Mouse (Mus musculus) T-helper 1 cell (primary cell): ENCODE data around the gene Kansl1.

Source experiments
- in situ Hi-C: fragments of 300-600 bp; cut with MboI, MseI; formaldehyde crosslinking; loops from one replicate; pipeline ENCODE4 v1.15.1; 2025; ENCODE audit warnings: high pct_unique_total_duplicates

Gene Kansl1

DNA sequence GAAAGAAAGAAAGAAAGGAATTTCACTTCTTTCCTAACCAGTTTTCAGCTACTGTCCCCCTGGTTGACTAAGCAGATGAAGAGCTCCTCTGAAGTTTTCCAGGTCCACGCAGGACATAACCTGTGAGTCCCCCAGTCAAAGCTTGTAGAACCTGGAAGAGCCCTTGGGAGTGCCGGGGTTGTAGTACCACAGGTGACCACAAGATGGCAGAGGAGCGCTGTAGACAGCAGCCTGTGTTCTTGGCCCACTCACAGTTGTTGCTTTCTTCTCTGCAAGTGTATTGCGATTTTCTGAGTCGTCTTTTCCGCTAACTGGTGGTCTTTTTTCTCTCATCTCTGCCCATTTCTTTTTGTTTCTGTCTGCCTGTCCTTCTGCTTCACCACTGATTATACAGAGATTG, 153.0 kb downstream of the Kansl1 start:
- in situ Hi-C loops = loop anchor here (5.0 kb wide), 1 partner anchor 147 kb away; no protein-coding TSS in a partner anchor

DNA sequence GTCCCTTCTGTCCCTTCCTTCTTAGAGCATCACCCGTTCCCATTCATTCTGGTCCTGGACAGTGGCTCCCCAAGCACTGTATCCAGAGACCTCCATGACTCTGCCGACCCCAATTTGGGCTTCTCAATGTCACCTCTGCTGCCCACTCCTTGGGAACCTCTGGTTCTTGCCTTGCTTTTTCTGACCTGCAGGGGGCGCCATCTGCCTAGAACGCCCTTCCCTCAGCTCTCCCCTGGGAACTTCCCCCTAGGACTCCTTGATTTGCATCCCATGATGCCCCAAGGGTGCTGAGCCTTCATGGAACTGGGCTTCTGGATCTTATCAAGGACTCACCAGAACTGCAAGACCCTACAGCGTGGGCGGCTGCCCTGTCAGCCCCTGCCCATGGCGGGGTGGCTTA, 157.0 kb downstream of the Kansl1 start:
- in situ Hi-C loops = no loop called here

DNA sequence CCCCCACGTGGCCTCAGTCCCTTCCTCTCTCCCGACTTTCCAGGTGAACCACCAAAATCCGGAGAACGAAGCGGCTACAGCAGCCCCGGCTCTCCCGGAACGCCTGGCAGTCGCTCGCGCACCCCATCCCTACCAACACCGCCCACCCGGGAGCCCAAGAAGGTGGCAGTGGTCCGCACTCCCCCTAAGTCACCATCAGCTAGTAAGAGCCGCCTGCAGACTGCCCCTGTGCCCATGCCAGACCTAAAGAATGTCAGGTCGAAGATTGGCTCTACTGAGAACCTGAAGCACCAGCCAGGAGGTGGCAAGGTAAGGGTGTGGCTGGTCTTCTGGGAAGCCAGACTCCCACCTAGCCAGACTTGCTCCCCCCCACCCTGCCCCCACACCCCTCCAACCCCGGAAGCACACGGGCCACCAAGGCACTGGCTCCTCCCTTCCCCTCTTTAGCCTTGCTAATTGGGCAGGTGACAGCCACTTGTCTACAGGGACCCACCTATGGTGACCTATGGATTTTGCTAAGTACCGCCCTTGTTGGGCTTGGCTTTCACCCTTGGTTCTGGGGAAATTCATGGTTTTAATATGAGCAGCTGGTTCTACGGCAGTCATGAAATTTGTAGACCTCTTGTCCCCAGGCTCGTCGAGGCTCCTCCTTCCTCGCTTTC, 158.3 kb downstream of the Kansl1 start:
- in situ Hi-C loops = no loop called here

DNA sequence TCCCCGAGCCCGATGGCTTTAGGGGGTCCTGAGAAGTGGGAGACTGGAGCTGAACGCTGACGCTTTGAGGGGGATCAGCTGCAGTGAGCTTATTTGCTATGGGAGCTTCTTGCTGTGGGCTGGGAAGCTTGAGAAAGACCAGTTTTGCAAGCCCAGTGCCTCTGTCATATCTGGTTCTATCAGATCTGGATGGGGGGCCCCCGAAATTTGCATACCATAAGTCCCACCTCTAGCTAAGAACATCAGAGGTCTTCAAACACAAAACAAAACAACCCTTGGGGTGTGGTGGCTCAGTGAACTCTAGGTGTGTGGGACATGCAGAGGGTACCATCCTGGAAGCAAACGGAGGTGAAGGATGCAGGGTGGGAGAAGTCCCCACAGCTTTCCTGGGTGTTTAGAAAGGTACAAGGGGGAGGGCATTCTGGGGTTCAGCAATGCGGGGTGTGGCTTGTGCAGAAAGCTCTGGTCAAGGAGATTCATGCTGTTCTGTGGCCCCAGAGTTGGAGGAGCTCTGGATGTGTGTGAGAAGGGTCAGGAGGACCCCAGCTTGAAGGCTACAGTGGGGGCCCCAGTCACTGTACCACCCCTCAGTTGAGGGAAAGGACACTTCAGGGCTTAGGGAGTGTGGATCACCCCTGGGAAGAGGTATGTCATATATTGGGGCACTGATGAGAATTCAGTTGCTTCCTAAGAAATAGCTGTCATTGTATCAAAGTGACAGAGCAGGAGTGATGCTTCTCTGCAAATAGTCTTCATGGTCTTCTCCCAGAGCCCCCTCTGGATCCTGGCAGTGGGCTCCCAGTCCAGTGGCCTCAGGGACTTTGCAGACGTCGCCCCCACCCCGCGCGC, 159.1 kb downstream of the Kansl1 start:
- in situ Hi-C loops = no loop called here

DNA sequence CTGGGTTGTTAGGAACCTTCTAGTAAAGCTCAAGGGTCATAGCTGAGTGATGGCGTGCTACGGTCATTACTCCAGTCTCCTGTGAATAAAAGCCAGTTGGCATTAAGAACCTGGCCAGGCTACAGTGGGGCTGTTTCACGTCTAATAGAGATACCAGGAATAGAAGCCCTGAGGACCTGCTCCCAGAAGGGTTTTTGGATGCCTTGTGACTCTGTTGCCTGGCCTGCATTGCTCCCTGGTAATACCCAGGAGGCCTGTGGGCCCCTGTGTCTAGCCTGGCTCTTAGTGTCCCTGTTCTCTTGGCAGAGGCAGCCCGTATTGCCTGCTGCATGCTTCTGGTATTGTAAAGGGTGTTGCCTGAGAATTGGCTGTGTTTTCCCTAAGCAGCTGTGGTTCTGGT, 161.5 kb downstream of the Kansl1 start:
- in situ Hi-C loops = no loop called here

DNA sequence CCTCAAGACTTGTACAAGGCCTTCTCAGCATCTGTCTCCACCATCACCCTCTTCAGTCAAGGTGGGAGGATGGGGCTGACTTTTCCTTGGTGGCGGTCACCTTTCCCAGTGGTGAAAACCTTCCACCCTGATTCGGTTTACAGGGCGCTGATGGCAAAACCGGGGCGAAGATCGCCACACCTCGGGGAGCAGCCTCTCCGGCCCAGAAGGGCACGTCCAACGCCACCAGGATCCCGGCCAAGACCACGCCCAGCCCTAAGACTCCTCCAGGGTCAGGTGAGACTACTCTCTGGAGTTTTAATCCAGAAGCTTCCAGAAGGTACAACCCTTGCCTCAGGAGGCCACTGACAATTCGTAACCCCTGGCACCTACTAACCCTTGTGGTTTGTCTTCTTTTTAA, 162.2 kb downstream of the Kansl1 start:
- in situ Hi-C loops = no loop called here

DNA sequence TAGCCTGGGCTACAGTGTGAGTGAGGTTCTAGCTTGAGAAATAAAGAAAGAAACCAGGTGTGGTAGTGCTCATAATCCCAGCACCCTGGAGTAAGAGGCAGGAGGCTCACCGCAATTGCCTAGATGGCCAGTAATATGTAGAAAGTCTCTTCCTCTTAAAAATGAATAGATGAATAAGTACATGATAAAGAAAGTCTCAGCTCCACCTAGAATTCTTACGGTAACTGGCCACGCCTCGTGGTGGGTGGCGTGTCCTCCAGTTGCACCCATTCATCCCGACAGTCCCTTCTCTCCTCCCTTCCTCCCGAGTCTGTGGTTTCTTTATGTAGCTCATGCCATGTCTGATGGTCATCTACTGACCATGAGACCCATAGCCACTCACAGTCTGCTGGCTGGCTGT, 162.9 kb downstream of the Kansl1 start:
- in situ Hi-C loops = no loop called here

DNA sequence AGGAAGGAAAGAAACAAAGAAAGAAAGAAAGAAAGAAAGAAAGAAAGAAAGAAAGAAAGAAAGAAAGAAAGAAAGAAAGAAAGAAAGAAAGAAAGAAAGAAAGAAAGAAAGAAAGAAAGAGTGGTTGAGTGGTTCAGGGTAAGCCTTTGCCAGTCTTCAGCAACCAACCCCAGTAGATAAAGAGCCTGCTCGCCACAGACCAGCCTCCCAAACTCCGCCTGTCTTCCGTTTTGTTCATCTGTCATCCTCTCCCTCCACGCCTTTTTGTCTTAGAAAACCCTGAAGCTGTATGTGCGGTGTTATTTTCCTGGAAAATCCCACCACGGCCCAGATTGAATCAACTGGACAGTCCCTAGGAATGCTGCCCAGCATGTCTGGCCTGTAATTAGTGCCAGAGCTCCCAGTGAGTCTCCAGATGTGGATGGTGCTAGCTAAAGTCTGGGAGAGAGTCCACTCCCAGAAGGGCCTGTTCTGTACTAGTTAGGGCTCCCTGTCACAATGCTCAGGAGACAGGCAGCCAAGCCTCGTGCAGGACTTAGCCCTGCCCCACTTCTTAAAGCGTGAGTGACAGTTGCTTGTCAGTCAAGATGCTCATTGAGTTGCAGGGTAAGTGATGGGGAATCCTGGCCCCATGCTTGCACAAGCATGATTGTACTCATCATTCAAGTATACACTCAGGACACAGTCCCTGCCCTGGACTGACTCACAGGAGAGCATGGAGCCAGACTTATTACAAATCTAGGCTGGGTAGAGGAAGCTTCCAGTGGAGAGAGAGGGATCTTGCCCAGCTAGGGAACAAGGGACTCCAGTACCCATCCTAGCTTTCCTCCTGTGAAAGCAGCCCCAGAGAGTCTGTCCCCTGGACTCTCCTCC, 165.3 kb downstream of the Kansl1 start:
- in situ Hi-C loops = no loop called here

DNA sequence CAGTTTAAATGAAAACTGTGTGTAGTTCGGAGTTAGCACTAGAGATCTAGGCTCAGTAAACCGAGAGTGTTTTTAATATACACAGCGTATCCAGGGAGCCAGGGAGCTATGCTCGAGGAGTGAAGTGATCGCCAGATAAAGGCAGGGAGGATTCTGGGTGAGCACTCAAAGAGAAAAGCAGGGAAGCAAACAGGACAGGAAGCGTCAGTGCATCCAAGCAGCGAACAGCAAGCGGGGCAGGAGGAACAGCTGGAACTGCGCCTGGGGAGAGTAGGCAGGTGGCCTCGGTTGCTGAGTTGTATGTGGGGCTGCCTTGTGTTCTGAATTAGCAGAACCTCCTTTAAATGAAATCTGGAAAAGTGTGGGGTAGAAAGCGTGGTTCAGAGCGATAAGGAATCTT, 166.0 kb downstream of the Kansl1 start:
- in situ Hi-C loops = no loop called here

DNA sequence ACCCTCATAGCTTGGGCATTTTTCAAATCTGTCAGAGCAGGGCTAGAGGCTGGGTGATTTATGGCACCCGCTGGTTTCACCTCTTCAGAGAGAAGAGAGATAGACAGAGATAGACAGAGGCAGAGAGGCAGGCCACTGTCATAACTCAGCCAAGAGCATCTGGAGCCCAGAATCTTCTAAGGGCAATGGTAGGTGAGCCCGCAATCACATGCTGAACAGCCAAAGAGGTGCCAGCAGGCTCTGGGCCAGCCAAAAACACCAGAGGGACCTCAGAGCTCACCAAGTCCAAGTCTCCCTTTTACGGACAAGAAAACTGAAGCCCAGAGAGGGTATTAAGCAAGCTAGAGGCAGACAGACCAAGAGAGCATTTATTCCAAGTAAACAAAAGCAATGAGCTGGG, 171.0 kb downstream of the Kansl1 start:
- in situ Hi-C loops = no loop called here

DNA sequence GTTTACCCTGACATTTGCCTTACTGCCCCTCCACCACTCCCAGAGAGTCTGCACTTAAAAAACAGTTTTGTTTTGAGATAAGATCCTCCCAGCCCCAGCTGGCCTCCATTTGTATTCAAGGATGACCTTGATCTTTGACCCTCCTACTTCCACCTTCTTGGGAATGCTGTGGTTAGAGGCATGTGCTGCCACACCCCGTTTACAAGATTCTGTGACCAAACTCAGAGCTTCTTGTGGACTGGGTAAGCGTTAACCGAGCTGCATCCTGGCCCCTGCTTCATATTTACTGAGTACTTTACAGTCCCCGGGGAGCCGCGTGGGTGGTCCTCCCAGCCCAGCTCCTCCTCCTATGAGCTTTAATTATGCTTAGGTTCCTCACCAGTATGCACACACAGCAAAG, 173.0 kb downstream of the Kansl1 start:
- in situ Hi-C loops = no loop called here

DNA sequence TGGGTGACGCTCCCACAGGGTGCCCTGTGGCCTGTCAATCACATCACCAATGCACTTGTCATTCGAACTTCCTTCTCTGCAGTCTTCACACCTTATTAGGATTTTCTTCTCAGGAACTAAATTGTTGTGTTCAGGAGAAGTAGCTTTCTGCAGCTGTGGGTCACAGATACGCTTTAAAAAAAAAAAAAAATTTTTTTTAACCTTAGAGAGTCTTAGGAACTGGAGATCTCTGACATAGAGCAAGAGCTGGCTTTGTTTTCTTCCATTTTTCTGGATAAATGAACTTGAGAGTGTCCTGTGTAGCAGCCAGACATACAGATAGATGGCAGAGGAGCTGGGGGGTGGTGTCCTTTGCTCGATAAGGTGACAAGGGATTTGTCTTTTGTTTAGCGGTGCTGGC, 173.5 kb downstream of the Kansl1 start:
- in situ Hi-C loops = no loop called here

DNA sequence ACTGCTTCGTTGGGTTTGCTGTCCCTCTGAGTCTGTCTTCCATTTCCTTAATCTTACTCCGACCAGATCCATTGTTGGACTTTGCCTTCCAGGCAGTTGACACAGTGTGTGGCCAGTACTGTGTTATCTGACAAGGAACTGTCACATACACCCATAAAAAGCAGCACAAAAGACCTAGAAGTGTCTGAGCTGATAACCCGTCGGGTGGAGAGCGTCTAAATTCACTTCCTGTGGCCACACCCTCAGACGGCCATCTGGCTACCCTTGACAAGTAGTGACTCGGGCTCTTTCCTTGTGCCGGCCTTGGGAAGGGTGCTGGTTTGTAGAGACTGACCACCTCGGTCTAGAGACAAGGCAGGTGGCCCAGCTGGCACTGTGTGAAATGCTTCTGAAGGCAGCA, 175.4 kb downstream of the Kansl1 start:
- in situ Hi-C loops = no loop called here

DNA sequence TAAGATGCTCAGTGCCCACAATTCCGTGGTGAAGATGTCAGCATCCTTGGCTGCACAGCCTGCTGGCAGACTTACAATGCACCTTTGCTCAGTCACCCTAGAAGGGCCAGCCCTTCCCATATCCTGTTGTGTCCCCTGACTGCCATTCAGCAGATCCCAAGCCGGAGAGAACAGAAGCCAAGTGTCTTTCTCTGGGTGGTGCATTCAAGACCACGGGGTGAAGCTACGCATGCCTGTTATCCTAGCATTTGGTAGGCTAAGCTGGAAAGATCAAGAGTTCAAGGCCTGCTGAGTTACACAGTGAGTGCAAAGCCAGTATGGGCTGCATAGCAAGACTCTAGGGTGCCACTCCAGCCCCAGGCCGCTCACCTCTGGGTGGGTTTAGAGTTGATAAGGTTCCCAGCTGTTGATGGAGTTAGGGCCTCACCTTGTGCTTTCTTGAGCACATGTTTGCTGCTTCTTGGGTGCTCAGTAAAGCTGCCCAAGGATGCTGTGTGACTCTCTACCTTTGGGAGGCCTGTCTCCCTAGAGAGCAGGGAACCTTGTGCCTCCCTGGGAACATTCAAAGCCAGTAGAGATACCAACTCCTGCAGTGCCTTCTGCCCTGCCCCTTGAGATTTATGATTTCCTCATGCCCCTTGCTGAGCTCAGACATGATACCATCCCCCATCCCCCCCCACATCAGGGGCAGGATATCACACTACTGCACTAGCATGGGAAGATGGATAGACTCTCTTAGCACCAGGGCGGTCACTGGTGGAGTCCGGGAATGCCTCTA, 176.0 kb downstream of the Kansl1 start:
- in situ Hi-C loops = no loop called here

DNA sequence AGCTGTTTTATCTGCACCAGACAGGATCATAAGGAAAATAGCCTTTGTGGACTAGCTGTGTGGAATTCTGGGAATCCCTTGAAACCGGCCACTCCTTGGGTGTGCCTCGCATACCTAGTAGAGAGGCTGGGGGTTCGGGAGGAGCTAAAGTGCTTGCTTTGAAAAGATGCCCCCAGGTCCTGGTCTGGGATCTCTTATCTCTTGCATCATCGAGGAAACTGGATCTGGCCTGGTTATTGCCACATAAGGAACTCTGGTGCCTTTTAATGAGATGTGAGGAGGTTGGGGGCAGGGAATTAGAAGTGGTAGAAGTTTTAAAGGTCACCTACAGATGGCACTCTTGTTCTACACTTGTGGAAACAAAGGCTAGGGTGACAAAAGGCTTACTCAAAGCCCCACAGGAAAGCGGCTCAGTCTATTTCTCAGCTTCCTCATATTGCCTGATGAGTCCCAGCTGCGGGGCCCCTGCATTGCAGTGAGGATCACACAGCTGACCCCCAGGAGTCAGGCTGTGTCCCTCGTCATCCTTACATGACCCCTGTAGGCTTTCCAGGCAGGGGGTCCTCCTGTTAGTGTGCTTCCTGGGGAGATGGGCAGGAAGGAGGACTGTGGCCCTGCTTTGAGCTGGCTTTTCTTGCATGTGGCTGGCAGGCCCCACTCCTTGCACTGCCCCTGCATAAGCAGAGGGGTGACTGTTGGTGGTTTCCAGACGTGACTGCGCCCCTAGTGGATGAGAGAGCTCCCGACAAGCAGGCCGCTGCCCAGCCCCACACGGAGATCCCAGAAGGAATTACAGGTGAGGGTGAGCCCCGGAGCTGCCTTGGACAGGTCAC, 179.2 kb downstream of the Kansl1 start:
- in situ Hi-C loops = no loop called here

DNA sequence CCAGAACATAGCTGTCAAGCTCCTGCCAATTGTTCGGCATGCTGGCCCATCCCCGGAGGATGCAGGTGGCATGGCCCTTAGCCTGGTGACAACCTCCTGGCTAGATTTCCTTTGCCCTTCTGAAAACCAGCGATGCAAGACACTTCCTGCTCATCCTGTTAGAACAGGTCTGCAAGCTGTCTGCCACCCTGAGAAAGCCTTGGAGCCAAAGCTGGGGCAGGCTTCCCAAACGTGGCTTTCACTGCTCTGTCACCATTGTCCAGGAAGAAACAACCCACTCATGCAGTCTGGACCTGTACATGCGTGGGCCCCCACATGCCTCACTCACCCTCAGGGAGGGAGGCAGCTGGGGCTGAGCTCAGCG, 179.8 kb downstream of the Kansl1 start:
- in situ Hi-C loops = no loop called here

DNA sequence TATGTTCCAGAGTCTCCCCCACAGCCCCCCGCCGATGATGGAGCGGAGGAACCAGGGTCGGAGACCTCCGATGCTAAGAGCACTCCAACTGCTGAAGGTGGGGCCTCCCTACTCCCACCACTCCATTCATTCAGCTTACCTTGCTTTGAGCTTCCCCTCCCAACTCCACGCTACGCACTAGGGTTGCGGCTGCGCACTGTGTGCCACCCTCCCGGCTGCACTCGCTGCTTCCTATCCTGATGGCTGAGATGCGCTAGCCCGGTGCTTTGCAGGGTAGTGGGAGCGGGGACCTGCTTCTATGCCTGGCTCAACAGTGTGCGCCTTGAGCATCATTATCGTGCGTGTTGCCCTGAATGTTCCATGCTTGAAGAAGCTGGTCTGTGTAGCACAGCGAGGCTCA, 181.5 kb downstream of the Kansl1 start:
- in situ Hi-C loops = no loop called here
